Mouse (Mus musculus) thymus, adult 2 months (tissue): ENCODE measurements around the gene Arhgap23. TPM values are rescaled to one million over a fixed set of nuclear protein-coding genes. Genes with fewer than 3 reads are reported as not detected.

Source experiments
- DNase-seq: peaks from one replicate; pipeline ENCODE4 v3.0.0; 2021
- H3K27ac ChIP-seq: fragments of 200-500 bp; 2 replicates; pipeline ENCODE4 v1.5.1; 2012; ENCODE audit warnings: low read length, control low read depth; ENCODE audit not compliant: control insufficient read depth, insufficient read depth
- H3K27me3 ChIP-seq: fragments of 200-500 bp; 2 replicates; pipeline ENCODE4 v1.6.1; 2012; ENCODE audit warnings: mild to moderate bottlenecking, low read length, moderate library complexity, mixed read lengths; ENCODE audit not compliant: control insufficient read depth, insufficient read depth
- H3K36me3 ChIP-seq: fragments of 200-500 bp; 2 replicates; pipeline ENCODE4 v1.6.1; 2012; ENCODE audit warnings: mild to moderate bottlenecking, low read length, moderate library complexity; ENCODE audit not compliant: control insufficient read depth, insufficient read depth
- H3K4me1 ChIP-seq: fragments of 200-500 bp; replicated peaks from 2 replicates; pipeline ENCODE4 v1.6.1; 2012; ENCODE audit warnings: low read length; ENCODE audit not compliant: control insufficient read depth, insufficient read depth
- H3K4me3 ChIP-seq: fragments of 200-500 bp; 2 replicates; pipeline ENCODE4 v1.5.1; 2012; ENCODE audit warnings: mild to moderate bottlenecking, low read length, control low read depth, moderate library complexity; ENCODE audit not compliant: control insufficient read depth, insufficient read depth
- CTCF ChIP-seq: fragments of 200-500 bp; IDR thresholded peaks from 2 replicates; pipeline ENCODE4 v1.5.1; 2012; ENCODE audit warnings: mild to moderate bottlenecking, control low read depth, low read length, moderate library complexity, borderline replicate concordance; ENCODE audit not compliant: control insufficient read depth, poor library complexity, insufficient read depth; ENCODE audit errors: extremely low read depth
- POLR2A ChIP-seq: fragments of 200-500 bp; IDR thresholded peaks from 2 replicates; pipeline ENCODE4 v1.6.1; 2012; ENCODE audit warnings: mild to moderate bottlenecking, low read length, control low read depth, moderate library complexity; ENCODE audit not compliant: control insufficient read depth, poor library complexity, insufficient read depth; ENCODE audit errors: extremely low read depth
- WGBS: fragments of 180-500 bp; shearing (Covaris S2); methylation state at CpG from one replicate; pipeline ENCODE4 v1.1.7; 2018; 5-methylcytosine and 5-hydroxymethylcytosine counted together
- polyA plus RNA-seq: library from polyadenylated mRNA; depleted of rRNA; stranded (reverse); fragments of >200 nt; gene quantifications from 2 replicates; pipeline ENCODE4 v1.2.3, GENCODE M21; 2012

Arhgap23 gene
- polyA plus RNA-seq, 1 experiment: 13.3 TPM

DNA sequence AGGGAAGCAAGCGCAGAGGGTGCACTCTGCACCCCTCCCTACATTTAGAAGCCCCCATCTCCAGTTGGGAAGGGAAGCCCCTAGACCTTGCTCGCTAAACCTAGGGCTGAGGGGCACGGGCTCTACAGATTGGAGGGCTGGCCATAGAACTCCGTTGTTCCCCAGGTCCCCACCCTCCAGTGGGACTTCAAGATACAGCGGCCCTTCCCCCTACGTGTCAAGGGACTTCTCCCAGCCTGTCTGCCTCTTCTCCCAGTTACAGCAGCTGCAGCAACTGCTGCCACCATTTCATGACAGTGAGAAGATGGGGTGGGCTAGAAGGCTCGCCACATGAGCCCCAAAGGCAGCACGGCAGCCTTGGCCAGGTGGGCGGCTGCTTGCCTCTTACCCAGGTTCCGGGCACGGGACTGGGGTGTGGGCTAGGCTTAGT is 10.6 kb upstream of the Arhgap23 start:
- TF ChIP-seq CTCF (no peak), POLR2A (no peak)
- H3K36me3 ChIP-seq: no peaks in the 10 kb centered on the region
- peak overlapping the region; percentile 37 for H3K4me3 ChIP-seq
- WGBS: under 1% methylated on average over 11 of the region's 11 CpGs
- no peak for DNase-seq
- H3K27me3 ChIP-seq: no peaks in the 10 kb centered on the region; the same call in 1 of the 2 replicates
- peaks cover 33% of the 10 kb centered on the region for H3K4me1 ChIP-seq
- H3K27ac ChIP-seq: no peak overlapping the region

DNA sequence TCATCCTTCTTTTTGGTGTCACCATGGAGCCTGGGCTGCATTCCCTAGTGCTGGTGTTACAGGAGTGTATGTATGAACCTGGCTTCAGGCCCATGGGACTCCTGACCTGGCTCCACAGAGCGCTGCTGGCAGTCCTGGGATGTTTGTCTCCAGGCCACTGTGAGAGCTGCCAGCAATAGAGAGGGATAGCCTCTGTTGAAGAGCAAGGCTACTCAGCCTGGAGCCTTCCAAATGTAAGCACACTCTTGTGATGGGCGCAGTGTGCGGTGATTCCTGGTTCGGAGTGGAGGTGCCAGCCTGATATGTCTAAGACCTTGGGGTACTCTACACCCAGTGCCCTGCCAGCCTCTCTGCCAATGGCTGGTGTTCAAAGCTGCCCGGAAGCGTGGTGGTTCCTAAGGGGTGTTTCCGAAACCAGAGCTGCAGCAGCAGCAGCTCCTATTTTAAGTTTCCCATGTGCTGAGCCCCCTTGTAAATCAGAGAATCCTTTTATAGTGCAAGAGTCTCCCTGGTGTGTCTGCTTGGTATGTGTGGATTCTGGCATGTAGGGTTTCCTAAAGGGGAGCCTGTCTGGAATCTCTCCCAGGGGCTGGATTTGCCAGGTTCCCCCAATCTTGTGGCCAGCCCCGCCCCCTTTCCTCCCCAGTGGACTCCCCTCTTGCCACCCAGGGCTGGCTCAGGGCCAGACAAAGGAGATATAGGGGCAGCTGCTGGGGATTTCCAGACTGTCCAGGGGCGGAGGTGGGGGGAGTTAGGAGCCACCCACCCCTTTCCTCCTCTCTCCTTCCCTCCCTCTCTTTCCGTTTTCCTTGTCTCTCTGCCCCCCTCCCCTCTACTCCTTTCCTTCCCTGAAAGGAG is 9.0 kb upstream of the Arhgap23 start:
- Histone ChIP-seq H3K36me3 (no peaks in the 10 kb centered on the region), H3K4me3 (no peak overlapping the region), H3K4me1 (peaks cover 23% of the 10 kb centered on the region), H3K27ac (no peak overlapping the region), H3K27me3 (no peaks in the 10 kb centered on the region; the same call in 1 of the 2 replicates)
- no peak for DNase-seq
- TF ChIP-seq POLR2A (no peak), CTCF (no peak)
- WGBS: 88% methylated on average over 10 of the region's 10 CpGs

DNA sequence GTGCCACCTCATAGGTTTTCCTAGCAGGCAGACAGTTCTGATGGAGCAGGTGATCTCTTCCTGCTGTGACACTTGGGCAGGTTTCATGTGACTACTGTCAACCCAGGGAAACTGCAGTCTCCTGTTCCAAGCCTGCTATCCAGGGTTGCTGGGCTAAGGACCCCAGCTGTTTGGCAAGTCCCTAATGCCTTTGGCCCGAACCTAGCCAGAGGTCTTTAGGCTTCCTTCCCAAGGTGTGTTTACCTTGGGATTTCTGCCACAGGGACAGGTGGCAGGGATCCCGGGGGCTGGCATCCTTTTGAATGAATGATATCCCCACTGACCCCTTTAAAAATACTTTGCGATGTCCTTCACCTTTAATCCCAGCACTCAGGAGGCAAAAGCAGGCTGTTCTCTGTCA is 7.9 kb upstream of the Arhgap23 start:
- H3K4me1 ChIP-seq: peaks cover 16% of the 10 kb centered on the region
- DNase-seq: no peak
- no peak overlapping the region for H3K27ac ChIP-seq
- H3K36me3 ChIP-seq: no peaks in the 10 kb centered on the region
- H3K27me3 ChIP-seq: no peaks in the 10 kb centered on the region; the same call in 1 of the 2 replicates
- no peak overlapping the region for H3K4me3 ChIP-seq
- 91% methylated on average over 3 of the region's 3 CpGs for WGBS
- TF ChIP-seq POLR2A: no peak
- no peak for TF ChIP-seq CTCF

DNA sequence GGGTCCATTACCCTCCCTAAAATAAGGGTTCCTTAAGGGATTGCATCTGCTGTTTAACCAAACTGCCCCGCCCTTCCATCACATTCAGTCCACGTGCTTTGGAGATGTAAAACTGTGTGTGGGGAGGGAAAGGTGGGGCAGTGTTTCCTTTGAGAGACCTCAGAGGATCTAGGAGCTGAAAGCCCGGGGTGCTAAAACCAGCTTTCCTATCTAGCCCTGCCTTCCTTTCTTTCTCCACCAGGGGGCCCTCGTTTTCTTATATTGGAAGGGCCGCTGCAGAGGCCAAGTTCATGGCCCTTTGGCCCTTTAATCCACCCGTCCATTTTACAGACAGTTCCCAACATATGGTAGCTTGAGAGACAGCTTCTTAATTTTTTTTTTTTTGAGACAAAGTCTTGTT is 7.2 kb upstream of the Arhgap23 start:
- peak; percentile 81 for DNase-seq
- WGBS: 3% methylated on average over 6 of the region's 6 CpGs
- no peak overlapping the region for H3K4me3 ChIP-seq
- peaks cover 16% of the 10 kb centered on the region for H3K4me1 ChIP-seq
- no peaks in the 10 kb centered on the region; the same call in 1 of the 2 replicates for H3K27me3 ChIP-seq
- no peak for TF ChIP-seq POLR2A
- TF ChIP-seq CTCF: no peak; the same call in 1 of the 2 replicates
- no peaks in the 10 kb centered on the region for H3K36me3 ChIP-seq
- no peak overlapping the region for H3K27ac ChIP-seq

DNA sequence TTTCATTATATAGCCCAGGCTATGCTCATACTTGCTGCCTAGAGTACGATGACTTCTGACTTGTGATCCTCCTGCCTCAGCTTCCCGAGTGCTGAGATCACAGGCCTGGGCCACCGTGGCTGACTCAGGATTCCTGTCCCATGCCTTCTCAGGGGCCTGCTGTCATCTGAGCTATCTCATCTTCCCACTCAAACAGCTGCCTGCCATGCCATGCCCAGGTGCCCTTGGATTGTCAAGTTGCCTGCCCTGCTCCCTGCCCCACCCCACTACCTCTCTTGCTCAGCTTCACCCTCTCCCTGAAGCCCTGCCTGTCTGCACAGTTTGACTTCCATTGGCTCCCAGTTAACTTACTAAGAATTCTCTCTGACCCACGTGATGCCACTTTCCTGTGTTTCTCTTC is 4.4 kb upstream of the Arhgap23 start:
- Histone ChIP-seq H3K36me3 (no peaks in the 10 kb centered on the region), H3K4me3 (no peak overlapping the region), H3K27ac (no peak overlapping the region), H3K4me1 (peaks cover 7% of the 10 kb centered on the region), H3K27me3 (no peaks in the 10 kb centered on the region)
- 94% methylated on average over 4 of the region's 4 CpGs for WGBS
- DNase-seq: no peak
- TF ChIP-seq POLR2A (no peak), CTCF (no peak)

DNA sequence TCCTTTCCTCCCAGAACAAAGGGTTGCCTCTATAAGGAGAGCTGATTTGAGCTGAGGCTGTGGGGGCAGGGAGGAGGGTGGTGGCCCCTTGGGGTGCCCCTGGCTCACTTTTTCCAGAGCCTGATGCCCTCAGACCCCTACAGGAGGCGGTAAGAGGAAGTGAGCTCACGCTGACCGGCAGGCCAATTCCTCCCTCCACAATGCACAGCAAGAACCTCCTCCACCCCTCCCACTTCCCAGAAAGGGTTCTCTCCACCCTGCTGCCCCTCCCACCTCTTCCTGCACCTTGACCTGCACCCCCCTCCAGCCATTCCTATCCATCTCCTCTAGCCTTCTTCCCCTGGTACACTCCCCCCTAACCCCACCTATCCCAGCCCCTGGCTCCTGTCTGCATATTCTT is 3.2 kb upstream of the Arhgap23 start:
- Histone ChIP-seq H3K27me3 (no peaks in the 10 kb centered on the region), H3K4me1 (peaks cover 16% of the 10 kb centered on the region), H3K27ac (no peak overlapping the region), H3K4me3 (no peak overlapping the region), H3K36me3 (no peaks in the 10 kb centered on the region)
- DNase-seq: no peak
- WGBS: 25% methylated on average over 3 of the region's 3 CpGs
- TF ChIP-seq POLR2A: no peak
- no peak for TF ChIP-seq CTCF

DNA sequence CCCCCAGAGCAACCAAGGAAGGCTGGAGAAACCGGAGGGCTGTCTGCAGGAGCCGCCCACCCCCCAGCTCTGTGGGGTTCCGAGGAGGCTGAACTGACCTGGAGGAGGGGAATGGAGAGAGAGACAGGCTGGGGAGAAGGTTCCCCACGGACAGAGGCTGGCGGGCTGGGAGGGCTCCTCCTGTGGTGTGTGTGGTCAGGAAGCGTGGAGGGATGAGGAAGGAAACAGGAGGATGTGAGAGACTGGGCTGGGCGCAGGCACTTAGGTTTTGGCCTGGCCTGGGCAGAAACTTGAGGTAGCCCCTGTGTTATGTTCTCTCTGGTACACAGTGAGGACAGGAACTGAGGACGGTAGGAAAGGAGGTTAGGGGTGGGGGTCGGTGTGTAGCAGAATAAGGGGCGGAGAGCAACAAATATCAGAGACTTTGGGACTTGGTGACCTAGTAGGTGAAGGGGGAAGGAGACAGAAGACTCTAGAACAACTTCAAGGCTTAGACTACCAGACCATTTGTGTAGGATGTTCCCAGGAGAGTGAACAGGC is 2.5 kb upstream of the Arhgap23 start:
- TF ChIP-seq POLR2A (no peak), CTCF (no peak)
- H3K4me1 ChIP-seq: peaks cover 16% of the 10 kb centered on the region
- no peak for DNase-seq
- H3K27me3 ChIP-seq: no peaks in the 10 kb centered on the region
- H3K36me3 ChIP-seq: no peaks in the 10 kb centered on the region
- WGBS: 48% methylated on average over 10 of the region's 10 CpGs
- H3K27ac ChIP-seq: no peak overlapping the region
- no peak overlapping the region for H3K4me3 ChIP-seq
